Mouse (Mus musculus) thymus, adult 2 months (tissue): ENCODE measurements at regions not wholly inside any gene's neighbourhood (a gene's known extent, or its start where the extent isn't known, plus 50 kb on each side); places are given as distances from the start of the nearest gene placed in this dataset.

Experiments
- CTCF ChIP-seq: fragments of 200-500 bp; IDR thresholded peaks from 2 replicates; pipeline ENCODE4 v1.5.1; 2012; ENCODE audit warnings: mild to moderate bottlenecking, control low read depth, low read length, moderate library complexity, borderline replicate concordance; ENCODE audit not compliant: control insufficient read depth, poor library complexity, insufficient read depth; ENCODE audit errors: extremely low read depth
- POLR2A ChIP-seq: fragments of 200-500 bp; IDR thresholded peaks from 2 replicates; pipeline ENCODE4 v1.6.1; 2012; ENCODE audit warnings: mild to moderate bottlenecking, low read length, control low read depth, moderate library complexity; ENCODE audit not compliant: control insufficient read depth, poor library complexity, insufficient read depth; ENCODE audit errors: extremely low read depth

GRCm38 (mm10) chr3:21917228-21917910 lies 159.1 kb upstream of the Tbl1xr1 start:
- TF ChIP-seq POLR2A (no peak), CTCF (no peak)
